Mouse (Mus musculus) megakaryocyte, embryonic 14.5 days (primary cell): Measurements from ENCODE around the gene Trhr2.

Experiments
- FLI1 ChIP-seq: IDR thresholded peaks from 2 replicates; pipeline ENCODE4 v1.6.1; 2012; ENCODE audit warnings: low read length, inconsistent platforms, mixed read lengths
- GATA1 ChIP-seq: IDR thresholded peaks from 3 replicates; pipeline ENCODE4 v1.6.1; 2012; ENCODE audit warnings: mixed read lengths, low read length, inconsistent platforms, borderline replicate concordance

- TF ChIP-seq GATA1 (no peak), FLI1 (no peak)
Measured at GRCm38 (mm10) chr8:122340761-122341160, 19.8 kb downstream of the Trhr2 start.
